Mouse (Mus musculus): Measurements from ENCODE around the gene Pgc.

DNA sequence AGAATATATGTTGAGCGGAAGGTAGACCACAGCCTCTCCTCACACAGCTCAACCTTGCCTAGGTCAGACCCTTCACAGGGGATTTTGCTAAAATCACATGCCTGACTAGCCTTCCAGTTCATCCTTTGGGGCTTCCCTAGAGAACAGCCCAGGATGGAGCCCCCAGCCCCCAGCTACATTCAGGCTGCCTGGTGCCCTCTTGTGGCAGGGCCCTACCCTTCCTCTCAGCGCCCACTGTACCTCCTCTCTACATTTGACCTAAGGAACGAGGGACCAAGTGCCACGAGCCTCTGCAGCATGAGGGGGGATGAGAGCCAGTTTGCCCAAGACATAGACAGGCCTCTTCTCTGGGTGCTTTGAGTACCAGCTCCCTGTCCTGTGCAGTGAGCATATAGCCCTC is 21.9 kb upstream of the Pgc start:
- TF ChIP-seq POLR2A (IDR thresholded peaks at IDR 0.05; ENCODE audit: extremely low read depth, insufficient read depth, low read length) (no peak), CTCF (IDR thresholded peaks at IDR 0.05; ENCODE audit: extremely low read depth, insufficient read depth, low read length) (no peak)

Measured in cortical plate, adult 2 months (tissue).